Mouse (Mus musculus): ENCODE results near the gene Cep112. TPM values are rescaled to one million over a fixed set of nuclear protein-coding genes. Genes with fewer than 3 reads are reported as not detected.
"Not testable (repeated sequence)": the region's sequence is repeated elsewhere in the genome, so short reads cannot be mapped to it uniquely, and the experiment has no call there.

Gene Cep112
- total and polyA plus RNA-seq, 3 experiments = 0.48 to 12.0 (median 9.0) TPM

DNA sequence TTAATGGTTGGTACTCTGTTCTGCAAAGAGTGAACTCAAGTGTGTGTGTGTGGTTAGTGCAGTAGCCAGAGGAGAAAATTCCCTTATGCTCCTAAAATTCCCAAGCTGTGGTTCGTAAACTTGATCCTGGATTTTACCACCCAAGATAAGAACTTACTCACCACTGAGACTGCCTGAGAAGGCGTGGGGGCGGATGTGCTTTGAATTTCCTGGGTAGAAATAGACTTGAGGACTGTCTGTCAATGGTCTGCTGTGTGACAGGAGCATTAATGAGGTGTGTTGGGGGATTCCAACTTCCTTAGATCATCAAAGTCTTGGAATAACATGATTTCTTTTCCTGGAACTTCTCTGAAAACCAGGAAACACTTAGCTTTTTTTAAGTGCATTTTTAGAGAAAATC is 374.7 kb downstream of the Cep112 start:
- no peak for DNase-seq

DNA sequence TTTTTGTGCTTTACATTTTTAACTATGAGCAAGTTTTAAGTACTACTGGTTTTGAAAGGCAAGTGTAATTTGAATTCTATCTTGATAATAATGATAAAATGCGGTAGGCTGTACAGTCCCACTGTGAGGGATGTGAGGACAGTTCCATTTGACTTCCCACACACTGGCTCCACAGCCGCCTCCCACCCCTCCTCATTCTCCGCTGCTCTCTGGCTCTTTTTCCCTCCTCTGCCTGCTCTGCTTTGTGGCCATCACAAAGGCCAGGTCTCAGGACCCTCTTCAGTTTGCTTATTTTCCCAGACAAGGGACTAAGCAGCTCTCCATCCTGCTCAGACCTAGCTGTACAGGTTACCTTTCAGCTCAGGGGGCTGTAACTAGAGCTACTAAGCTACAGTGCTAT is 379.0 kb downstream of the Cep112 start:
- DNase-seq = no peak

DNA sequence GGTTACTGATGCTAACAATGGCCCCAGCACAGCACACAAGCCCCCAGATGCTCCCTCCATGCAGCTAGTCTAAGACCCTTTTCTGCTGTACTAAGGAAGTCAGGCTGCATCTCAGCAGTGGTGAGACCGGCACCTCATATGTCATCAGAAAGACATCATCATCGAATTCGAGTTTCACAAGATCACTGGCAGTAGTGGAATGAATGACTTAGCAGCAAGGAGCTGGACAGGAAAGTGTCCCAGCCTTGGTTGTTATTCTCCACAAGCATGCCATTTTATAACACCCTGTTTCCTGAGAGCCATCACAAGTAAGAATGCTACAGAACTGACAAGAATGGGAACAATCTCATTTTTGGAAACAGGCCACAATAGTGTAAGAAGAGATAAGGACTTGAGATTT is 381.0 kb downstream of the Cep112 start:
- DNase-seq = no peak

DNA sequence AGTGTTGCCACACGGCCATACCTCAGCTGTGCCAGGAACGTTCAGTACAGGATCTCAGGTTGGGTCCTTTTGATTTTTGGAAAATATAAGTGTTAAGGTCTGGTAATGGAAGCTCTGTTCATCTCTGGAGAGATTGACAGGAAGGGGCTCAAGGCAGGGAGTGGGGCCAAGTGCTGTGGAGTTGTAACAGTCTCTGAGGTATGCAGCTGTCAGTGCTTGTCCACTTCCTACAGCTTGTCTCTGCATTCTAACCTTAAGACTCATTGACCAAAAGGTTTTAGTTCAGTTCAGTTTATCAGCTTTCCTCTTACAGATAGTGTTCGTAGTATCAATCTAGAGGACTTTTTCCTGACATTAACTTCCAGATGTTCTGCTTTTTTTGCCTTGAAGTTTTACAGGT is 384.6 kb downstream of the Cep112 start:
- DNase-seq = no peak

DNA sequence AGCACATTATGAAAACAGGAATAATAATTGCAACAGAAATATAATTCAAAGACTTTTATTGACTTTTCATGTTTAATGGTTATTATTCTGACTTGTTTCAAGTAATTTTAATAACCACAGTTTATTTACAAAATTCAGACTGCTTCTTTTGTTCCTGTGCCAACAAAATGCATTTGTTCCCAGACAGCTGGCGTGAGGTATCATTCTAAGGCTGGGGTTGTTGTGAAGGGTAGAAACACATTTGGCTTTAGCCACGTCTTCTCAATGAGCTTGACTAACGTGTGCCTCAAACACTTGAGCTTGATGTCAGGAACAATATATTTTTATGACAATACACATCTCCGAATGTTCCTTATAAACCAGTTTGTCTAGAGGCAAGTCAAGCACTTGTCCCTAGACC is 396.8 kb downstream of the Cep112 start:
- DNase-seq = no peak

DNA sequence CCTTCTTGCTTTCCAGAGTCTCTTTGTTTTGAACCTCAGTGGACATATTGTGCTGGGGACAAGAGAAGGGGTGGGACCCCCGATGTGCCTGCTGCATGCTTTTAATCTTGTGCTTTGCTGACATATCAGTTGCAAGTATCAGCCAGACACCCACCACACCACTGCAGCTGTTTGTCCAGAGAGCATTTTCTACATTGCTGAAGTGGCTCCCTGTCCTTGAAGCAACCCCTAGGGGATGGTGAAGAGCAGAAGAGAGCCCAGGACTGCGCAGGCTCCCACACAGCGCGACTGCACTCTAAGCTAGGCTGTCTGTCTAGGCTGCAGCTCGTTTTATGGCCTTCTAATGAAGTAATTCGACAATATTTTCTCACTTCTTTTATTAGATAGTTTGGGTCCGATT is 397.3 kb downstream of the Cep112 start:
- no peak for DNase-seq

DNA sequence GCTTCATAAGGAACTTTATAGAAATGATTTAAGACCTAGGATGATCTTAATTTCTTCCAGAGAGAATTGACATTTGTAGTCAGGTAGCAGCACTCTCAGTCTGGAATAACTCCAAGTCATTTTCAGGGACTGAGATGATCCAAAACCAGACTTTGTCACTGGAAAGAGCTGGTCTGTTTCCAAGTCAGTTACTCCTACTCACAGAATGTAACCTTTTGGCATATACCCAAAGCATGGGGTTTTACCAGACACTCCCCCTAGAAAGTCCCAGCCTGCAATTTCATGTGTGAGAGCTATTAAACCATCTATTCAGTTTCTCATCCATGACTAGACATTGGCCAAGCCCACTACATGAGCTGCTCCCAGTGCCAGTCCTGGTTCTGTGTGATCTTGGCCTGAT is 402.3 kb downstream of the Cep112 start:
- DNase-seq = no peak

DNA sequence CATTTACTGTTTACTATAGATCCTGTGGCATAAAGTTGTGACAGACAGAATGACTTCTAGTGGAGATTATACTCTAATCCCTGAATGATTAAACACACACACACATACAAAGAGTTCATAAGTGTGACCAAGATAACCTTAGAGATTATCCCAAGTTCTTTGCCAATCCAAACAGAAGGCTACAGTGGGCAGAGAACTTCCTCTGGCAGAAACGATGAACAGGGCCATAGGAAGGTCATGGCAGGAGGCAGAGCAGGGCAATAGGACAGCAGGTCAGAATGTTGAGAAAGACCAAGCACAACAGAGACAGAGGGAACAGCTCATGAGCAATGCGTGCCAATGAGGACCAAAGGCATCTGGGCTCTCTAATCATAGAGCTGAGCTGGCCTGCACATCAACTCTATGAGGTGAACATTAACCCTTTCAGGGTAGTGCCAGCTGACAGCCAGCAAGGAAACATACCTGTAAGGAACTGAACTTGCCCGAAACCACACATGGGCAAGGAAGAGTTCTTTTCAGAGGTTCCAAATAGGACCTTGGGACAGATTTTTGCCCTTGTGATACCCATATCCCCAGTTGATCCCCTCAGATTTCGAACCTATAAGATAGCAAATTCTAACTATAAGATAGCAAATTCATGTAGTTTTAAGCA is 403.5 kb downstream of the Cep112 start:
- peak; percentile 25 for DNase-seq

DNA sequence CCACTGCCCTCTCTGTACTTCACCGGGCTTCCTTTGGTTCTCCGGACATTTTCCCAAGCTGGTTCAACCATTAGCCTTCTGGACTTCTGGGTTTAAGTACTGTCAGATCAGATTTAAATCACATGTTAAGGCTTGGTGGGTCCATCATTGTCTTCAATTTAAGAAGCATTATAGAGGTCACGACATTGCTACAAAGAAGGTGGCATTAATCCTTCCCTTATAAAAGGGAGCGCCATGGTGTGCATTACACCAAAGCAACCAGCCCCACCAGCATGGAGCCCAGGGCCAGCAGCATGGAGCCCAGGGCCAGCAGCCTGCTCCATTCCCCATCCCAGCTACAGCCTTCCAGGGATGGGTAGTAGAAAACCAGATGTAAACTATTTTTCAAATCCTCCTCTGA is 411.7 kb downstream of the Cep112 start:
- DNase-seq = no peak

DNA sequence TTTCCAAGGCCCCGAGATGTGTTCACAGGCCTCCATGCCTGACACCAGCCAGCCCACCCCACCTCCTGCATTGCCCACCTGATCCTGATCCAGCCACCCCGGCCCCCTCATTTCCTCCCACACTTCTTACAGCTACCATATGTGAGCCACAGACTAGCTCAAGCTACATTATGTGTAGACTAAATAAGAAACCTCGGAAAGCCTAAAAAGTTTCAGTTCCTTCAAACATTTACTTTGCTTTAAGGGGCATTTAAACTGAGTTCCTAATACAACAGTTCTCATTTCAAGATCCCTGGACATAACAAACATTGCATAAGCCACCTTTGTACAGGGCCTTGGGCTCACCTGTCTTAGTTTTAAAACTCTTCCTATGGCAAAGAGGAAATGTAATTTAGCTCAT is 415.2 kb downstream of the Cep112 start:
- DNase-seq = no peak

DNA sequence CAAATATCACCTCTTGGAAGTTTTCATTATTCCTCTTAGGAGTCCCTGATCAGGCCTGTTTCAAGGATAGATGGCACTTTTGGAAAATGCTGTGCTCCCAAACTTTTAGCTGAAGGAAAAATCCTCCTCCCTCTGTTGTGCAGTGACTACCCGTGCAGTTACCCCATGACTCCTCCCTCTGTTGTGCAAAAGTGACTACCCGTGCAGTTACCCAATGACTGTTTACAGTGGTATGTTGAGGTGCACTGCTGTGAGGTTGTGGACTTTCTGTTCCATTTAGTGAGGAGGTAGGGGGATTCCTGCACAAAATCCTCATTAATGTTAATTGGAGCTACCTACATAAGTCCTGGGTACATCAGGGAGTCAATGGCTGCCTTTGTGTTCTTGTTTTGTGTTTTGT is 417.8 kb downstream of the Cep112 start:
- no peak for DNase-seq

DNA sequence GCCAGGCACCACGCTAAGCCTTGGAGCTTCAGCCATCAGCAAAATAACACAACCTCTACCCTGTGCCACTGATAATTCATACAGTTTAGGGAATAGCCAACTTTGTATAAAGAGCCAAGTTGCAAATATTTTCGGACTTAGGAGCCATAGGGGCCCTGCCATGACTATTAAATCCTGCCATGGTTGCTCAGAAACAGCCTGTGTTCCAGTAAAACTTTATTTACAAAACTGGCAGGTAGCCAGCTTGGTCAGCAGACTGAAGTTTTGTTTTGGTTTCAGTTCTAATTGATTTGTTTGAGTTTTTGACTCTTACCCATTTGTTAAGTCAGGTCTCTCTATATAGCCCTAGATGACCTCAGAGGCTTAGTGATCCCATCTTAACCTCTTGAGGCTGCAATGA is 421.0 kb downstream of the Cep112 start:
- no peak for DNase-seq

DNA sequence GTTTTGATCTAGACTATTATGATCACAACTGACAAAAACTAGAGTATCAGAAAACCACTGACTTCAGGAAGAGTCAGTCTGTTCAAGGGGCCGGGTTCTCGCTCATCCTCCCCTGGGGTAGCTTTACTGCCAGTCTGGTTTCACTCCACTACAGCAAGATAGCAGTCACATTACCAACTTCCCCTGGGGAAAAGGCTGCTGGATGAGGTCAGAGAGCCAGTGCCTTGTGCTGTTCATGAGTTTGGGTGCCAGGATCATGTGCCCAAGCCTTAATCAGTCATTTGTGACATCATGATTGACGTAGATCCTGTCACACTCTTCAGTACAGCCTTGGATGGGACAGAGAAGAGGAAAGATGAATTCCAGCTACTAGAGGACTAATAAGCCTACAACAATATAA is 421.5 kb downstream of the Cep112 start:
- no peak for DNase-seq

DNA sequence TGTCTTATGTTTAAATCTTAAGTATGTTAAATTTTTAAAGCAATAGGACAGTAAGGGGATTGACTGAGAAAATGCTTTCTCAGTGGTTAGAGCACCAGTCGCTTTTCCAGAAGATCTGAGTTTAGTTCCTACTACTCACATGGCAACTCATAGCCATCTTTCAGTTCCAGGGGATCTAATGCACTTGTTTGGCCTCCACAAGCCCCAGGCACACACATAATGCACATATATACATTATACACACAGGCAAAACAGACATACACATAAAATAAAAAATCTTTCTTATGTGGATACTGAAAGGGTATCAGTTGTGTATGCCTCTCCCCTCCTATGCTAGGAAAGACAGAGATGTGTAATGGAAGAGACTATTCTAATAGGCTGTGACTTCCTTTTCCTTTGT is 426.8 kb downstream of the Cep112 start:
- no peak for DNase-seq

DNA sequence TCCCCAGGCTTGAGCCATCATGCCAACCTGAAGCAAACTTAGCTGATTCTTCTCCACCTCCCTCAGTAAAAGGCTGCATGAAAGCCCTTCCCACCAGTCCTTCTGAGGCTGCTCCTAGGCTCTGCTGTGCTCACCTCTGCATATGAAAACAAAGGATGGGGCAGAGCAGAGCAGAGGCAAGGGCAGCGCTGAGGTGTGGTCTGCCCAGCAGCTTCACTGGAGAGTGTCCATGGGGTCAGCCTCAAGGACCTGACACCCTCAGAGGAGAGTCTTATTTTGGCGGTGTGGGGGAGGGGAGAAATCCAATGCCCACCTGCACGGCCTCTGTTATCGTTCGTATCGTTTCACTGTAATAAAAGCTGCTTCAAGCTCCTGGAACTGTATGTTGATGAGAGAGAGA is 432.3 kb downstream of the Cep112 start:
- DNase-seq = no peak

DNA sequence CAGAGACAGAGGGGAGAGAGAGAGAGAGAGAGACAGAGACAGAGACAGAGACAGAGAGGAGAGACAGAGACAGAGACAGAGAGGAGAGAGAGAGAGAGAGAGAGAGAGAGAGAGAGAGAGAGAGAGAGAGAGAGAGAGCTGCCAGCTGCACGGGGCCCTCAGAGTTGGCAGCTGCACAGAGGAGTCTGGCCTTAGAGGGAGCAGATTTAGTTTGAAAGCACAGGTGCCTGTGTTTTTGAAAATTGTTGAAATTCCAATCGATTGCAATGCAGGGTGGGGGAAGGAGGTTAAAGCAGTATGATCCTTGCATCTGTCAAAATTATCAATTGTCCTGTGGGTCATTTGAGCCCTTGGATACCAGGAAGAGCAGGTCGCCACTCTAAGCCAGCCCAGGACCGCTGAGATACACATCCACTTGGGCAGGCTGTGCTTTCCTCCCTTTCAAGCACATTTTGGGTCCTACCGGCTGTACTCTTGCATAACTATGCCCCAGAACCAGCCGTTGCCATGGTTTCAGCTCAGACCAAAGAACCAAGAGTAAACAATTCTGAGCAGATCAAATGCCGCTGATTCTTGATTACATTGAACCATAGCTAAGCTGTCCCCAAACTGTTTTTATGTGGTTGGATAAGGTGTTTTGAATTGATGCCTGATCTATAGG is 432.8 kb downstream of the Cep112 start:
- peak; percentile 42 for DNase-seq

DNA sequence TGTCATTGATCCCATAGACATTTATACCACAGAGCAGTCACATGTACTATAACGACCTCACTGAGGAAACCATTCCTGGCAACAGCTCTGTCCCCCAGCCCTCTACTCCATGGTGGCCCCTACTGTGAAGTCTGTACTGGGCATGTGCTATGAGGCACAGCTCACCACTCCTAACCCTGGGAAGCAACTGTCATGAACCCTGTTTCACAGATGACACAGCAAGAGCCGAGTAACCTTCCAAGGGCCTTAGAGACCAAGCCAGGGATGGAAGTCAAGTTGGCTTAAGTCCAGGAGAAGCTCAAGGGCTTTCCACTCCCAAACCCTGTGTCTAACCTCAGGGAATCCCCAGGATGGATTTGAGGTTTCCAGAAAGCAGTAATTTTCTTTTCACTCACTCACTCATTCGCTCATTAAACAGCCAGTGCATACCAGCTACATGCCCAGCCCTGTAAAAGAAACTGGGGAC is 433.4 kb downstream of the Cep112 start:
- DNase-seq = peak; percentile 36

DNA sequence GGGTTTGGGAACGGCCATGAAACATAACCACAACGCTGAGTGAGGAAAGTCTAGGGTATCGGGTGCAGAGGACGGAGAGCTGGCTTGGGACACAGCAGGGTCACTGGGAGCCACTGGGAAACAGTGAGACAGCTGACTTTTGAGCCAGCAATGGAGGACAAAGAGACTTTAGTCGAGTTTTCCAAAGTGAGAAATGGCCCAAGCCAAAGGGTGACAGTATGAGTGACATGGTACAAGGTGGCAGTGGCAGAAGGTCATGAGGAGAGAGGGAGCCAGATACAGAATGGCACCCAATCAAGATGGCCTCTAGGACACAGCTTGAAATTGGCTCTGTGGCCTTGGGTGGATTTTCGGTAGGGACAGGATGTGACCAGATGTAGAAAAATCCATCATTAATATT is 433.9 kb downstream of the Cep112 start:
- DNase-seq = no peak

DNA sequence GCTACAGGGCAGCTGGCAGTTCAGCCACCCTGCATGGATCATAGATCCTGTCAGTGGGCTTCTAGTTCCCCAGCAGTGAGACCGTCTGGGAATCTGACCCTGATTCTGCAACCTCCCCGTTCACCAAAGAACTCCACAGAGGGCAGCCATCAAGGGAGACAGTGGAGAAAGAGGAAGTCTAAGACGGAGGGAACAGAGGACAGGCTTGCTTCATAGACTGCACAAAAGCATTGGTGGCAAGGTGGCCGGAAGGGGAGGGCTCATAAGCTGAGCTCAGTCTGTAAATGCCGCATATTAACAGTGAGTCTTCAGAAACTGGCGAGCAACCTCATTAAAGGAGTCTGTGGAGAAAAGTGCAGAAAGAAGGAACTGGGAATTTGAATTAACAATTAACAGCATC is 437.4 kb downstream of the Cep112 start:
- DNase-seq = no peak

DNA sequence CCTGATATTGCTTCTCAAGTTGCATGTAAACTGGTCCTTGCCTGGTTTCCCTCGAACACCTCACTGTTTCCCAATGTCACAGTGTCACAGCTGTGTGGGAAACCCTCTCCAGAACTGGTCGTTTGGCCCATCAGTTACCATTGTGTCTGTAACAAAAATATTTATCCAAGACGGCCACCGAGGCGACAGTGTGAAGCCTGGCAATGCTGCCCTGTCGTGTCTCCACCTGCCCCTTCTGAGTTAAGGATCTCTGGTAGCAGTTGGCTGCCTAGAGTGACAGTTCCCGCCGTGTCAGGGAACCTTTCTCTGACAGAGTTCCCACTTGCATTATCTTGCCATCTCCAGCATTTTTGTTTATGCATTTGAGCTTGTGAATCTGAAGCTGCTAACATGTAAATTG is 440.8 kb downstream of the Cep112 start:
- no peak for DNase-seq

DNA sequence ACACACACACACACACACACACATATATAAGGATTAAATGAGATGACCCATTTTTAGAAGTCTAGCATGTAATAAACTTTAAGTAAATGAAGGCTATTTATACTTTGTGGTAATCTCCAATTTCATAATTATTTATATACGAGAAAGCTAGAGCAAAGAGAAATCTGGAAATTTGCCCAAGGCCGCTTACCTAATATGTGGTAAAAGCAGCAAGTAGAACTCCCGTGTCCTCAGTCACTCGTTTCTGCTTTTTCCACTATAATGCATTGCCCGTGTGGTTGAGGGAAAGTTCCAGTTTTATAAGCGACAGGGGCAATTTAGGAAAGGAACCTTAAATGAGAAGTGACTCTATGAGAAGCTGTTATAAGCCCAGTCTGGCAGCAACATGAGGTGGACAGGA is 442.5 kb downstream of the Cep112 start:
- DNase-seq = peak; percentile 47

DNA sequence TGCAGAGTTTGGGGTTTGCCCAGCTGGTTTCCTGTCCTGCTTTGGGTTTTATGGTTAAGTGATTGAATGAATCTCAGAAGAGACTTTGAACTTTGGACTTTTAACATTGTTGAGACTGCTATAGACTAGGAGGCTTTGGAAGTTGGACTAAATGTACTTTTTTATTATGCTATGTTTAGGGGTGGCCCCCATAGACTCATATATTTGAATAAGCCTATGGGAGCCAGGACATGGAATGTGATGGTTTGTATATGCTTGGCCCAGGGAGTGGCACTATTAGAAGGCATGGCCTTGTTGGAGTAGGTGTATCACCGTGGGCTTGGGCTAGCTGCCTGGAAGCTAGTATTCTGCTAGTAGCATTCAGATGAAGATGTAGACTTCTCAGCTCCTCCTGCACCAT is 446.3 kb downstream of the Cep112 start:
- DNase-seq = not testable (repeated sequence)

DNA sequence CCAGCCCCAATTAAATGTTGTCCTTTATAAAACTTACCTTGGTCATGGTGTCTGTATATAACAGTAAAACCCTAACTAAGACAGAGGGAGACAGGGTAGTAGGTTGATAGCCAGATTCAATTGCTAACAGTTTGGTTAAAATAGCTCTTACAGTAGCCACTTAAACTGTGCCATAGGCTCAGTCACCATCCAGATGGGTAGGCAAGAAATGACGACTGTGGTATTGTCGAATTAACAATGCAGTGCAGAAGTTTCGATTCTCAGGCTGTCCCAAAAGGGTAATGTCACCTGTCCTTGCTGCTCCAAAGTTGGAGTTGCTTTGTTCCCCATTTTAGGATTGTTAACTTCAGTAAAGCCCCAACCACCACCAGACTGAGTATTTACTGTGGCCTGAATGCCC is 446.8 kb downstream of the Cep112 start:
- DNase-seq = no peak

DNA sequence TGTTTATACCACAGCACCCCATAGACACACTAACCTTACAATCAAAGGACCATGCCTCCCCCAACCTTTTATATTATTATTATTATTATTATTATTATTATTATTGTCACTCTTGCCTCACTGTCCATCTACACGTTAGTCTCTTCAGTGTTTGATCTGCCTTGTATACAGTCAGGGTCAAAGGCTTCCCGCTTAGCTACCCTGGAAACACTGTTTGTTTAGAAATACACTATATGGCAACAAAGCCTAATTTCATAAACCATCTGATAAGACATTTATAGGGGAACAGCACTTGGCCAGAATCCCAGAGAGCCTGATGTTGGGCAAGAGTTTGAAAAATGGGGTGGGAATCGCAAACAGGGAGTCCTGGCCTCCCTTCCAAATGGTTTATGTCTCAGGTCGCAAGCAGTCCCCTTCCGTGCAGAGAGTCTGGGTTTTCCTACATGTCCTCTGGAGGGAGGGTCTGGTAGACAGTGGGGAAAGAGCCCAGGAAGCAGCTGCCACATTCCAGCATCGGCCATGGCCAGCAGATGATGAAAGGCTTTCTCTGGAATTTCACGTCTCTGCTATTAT is 451.7 kb downstream of the Cep112 start:
- peak; percentile 23 for DNase-seq

Measured in adrenal gland, adult 2 months (tissue).